Comparison of ENCODE assay signal across 11 mouse cellular contexts in genomic region chr17:88974538-88974937, GRCm38 (mm10).
"Had no signal": no experiment of that assay in that cellular context is flagged by ENCODE, and none has a peak within 500 bp of the region (broad histone marks: within the 10 kb centered on the region; RNA-seq: fewer than 3 reads in every experiment).

No protein-coding gene starts in this region.

- DNase-seq: right cerebral cortex, adult 18-20 months; right cerebral cortex, postnatal 14 days; right cerebral cortex, postnatal 25 days; right cerebral cortex, postnatal 4 days; spleen, adult 18-20 months; thymus, adult 18-20 months; thymus, adult 2 months; thymus, postnatal 14 days; thymus, postnatal 25 days; thymus, postnatal 36 days; thymus, postnatal 4 days had no signal
